Mouse (Mus musculus) midbrain, postnatal 0 days (tissue): ENCODE measurements at regions not wholly inside any gene's neighbourhood (a gene's known extent, or its start where the extent isn't known, plus 50 kb on each side); places are given as distances from the start of the nearest gene placed in this dataset.

Experiments
- ATAC-seq: fragments of 200-750 bp; cut with Nextera tagmentation; 2 replicates; pipeline ENCODE4 v1.8.0; 2017; ENCODE audit warnings: moderate number of reproducible peaks, mild to moderate bottlenecking, moderate TSS enrichment, moderate library complexity; ENCODE audit not compliant: low FRiP score
- DNase-seq: peaks from one replicate; pipeline ENCODE4 v3.0.0-alpha.2; 2015; ENCODE audit warnings: low spot score
- H3K27ac ChIP-seq: fragments of 300-500 bp; sonication (generic); 2 replicates; pipeline ENCODE4 v1.5.1; 2014; ENCODE audit warnings: low read depth, mild to moderate bottlenecking, low read length, mixed read lengths
- H3K27me3 ChIP-seq: fragments of 300-500 bp; sonication (generic); 2 replicates; pipeline ENCODE4 v1.6.1; 2014; ENCODE audit warnings: low read length, control low read depth, mixed read lengths; ENCODE audit not compliant: insufficient read depth
- H3K36me3 ChIP-seq: fragments of 300-500 bp; sonication (generic); 2 replicates; pipeline ENCODE4 v1.6.1; 2014; ENCODE audit warnings: low read length, control low read depth, mixed read lengths; ENCODE audit not compliant: insufficient read depth
- H3K4me1 ChIP-seq: fragments of 300-500 bp; sonication (generic); 2 replicates; pipeline ENCODE4 v1.6.1; 2014; ENCODE audit warnings: mild to moderate bottlenecking, control low read depth, antibody characterized with exemption, low read length, mixed read lengths; ENCODE audit not compliant: insufficient read depth
- H3K4me2 ChIP-seq: fragments of 300-500 bp; sonication (generic); 2 replicates; pipeline ENCODE4 v1.6.1; 2014; ENCODE audit warnings: low read depth, mild to moderate bottlenecking, low read length, mixed read lengths; ENCODE audit not compliant: poor library complexity, severe bottlenecking
- H3K4me3 ChIP-seq: fragments of 300-500 bp; sonication (generic); 2 replicates; pipeline ENCODE4 v1.5.1; 2014; ENCODE audit warnings: low read depth, mild to moderate bottlenecking, low read length, moderate library complexity
- H3K9ac ChIP-seq: fragments of 300-500 bp; sonication (generic); replicated peaks from 2 replicates; pipeline ENCODE4 v1.6.1; 2014; ENCODE audit warnings: mild to moderate bottlenecking, low read length, moderate library complexity, mixed read lengths; ENCODE audit not compliant: poor library complexity, severe bottlenecking
- H3K9me3 ChIP-seq: fragments of 300-500 bp; sonication (generic); 2 replicates; pipeline ENCODE4 v1.6.1; 2016; ENCODE audit warnings: low read length, control low read depth
- CTCF ChIP-seq: IDR thresholded peaks from 2 replicates; pipeline ENCODE4 v1.5.1; 2016; ENCODE audit warnings: antibody characterized with exemption, mild to moderate bottlenecking
- WGBS: fragments of 180-500 bp; shearing (Covaris S2); extraction: QIAGEN DNeasy Blood & Tissue Kit; methylation state at CpG from one replicate; pipeline ENCODE4 v1.1.7; 2014; 5-methylcytosine and 5-hydroxymethylcytosine counted together

- 87% methylated on average over 5 of the region's 5 CpGs for WGBS
- H3K4me2 ChIP-seq: no peak overlapping the region
- DNase-seq (no peak), ATAC-seq (no peak)
- H3K4me1 ChIP-seq: no peaks in the 10 kb centered on the region
- H3K4me3 ChIP-seq: no peak overlapping the region
- no peaks in the 10 kb centered on the region for H3K27me3 ChIP-seq
- H3K9ac ChIP-seq: no peak overlapping the region
- H3K9me3 ChIP-seq: no peaks in the 10 kb centered on the region
- no peak overlapping the region for H3K27ac ChIP-seq
- no peaks in the 10 kb centered on the region for H3K36me3 ChIP-seq
- TF ChIP-seq CTCF: no peak
Measured at GRCm38 (mm10) chr8:107785771-107786170, 156.7 kb upstream of the Zfhx3 start.

GRCm38 (mm10) chr8:107792286-107792685, 150.2 kb upstream of the Zfhx3 start:
- no peaks in the 10 kb centered on the region for H3K4me1 ChIP-seq
- H3K27ac ChIP-seq: no peak overlapping the region
- H3K4me3 ChIP-seq: no peak overlapping the region
- H3K4me2 ChIP-seq: no peak overlapping the region
- H3K9me3 ChIP-seq: no peaks in the 10 kb centered on the region
- H3K27me3 ChIP-seq: no peaks in the 10 kb centered on the region
- DNase-seq: no peak
- no peak for TF ChIP-seq CTCF
- ATAC-seq: no peak
- WGBS: 93% methylated on average over 3 of the region's 3 CpGs
- H3K36me3 ChIP-seq: no peaks in the 10 kb centered on the region
- H3K9ac ChIP-seq: no peak overlapping the region

GRCm38 (mm10) chr8:107814931-107815330, 127.5 kb upstream of the Zfhx3 start:
- TF ChIP-seq CTCF: no peak; the same call in none of the 2 replicates
- WGBS: 57% methylated on average over 14 of the region's 14 CpGs
- H3K4me2 ChIP-seq: no peak overlapping the region
- no peaks in the 10 kb centered on the region for H3K9me3 ChIP-seq
- no peaks in the 10 kb centered on the region for H3K27me3 ChIP-seq
- DNase-seq: no peak
- no peaks in the 10 kb centered on the region for H3K36me3 ChIP-seq
- H3K4me3 ChIP-seq: no peak overlapping the region
- no peak overlapping the region for H3K9ac ChIP-seq
- no peak for ATAC-seq
- peak overlapping the region; percentile 8; the same call in 1 of the 2 replicates for H3K27ac ChIP-seq
- peaks cover 4% of the 10 kb centered on the region; the same call in 1 of the 2 replicates for H3K4me1 ChIP-seq

DNA sequence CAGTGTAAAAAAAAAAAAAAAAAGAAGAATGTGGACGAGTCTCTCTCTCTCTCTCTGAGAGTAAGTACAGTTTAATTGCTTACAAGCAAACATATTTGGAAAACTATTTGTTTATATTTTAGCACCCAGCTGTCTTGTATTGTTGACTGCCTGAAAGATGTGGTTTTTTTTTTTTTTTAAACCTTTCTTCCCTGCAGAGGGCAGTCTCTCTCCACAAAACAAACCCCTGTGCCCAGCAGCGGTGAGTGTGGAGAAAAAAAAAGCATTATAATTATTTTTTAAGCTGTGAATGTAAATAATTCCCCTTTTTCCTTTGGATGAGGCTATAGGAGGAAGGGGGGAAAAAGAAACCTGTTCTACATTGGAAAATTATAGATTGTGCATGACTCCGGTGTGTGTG, 126.7 kb upstream of the Zfhx3 start:
- Histone ChIP-seq H3K9me3 (no peaks in the 10 kb centered on the region), H3K4me2 (no peak overlapping the region), H3K36me3 (no peaks in the 10 kb centered on the region), H3K4me3 (no peak overlapping the region), H3K9ac (no peak overlapping the region), H3K27ac (no peak overlapping the region), H3K27me3 (no peaks in the 10 kb centered on the region), H3K4me1 (peaks cover 4% of the 10 kb centered on the region; the same call in 1 of the 2 replicates)
- 23% methylated on average over 3 of the region's 3 CpGs for WGBS
- DNase-seq (peak; percentile 51), ATAC-seq (no peak)
- TF ChIP-seq CTCF: peak; percentile 80

DNA sequence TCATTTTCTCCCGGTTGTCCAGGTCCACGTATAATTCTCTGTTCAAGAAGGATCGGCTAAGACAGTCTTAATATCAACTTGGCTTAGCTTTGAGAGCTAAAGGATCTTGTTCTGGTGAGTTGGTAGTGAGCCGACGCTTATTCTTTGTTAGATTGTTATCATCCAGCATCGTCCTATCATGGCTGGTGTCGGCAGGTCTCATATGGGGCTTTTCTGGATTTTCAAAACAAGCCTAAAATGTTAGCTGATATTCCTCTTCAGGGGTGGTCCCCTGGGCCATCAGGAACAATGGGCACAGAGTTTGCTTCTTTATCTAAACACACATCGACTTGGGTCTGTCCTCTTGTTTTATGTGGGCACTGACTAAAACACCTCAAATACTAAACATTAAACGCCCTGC, 124.6 kb upstream of the Zfhx3 start:
- Histone ChIP-seq H3K27ac (peak overlapping the region; percentile 52), H3K4me3 (no peak overlapping the region), H3K9ac (no peak overlapping the region), H3K27me3 (no peaks in the 10 kb centered on the region), H3K4me1 (peaks cover 4% of the 10 kb centered on the region; the same call in 1 of the 2 replicates), H3K4me2 (no peak overlapping the region), H3K36me3 (no peaks in the 10 kb centered on the region), H3K9me3 (no peaks in the 10 kb centered on the region)
- DNase-seq (no peak), ATAC-seq (no peak)
- WGBS: 73% methylated on average over 9 of the region's 9 CpGs
- TF ChIP-seq CTCF: no peak

DNA sequence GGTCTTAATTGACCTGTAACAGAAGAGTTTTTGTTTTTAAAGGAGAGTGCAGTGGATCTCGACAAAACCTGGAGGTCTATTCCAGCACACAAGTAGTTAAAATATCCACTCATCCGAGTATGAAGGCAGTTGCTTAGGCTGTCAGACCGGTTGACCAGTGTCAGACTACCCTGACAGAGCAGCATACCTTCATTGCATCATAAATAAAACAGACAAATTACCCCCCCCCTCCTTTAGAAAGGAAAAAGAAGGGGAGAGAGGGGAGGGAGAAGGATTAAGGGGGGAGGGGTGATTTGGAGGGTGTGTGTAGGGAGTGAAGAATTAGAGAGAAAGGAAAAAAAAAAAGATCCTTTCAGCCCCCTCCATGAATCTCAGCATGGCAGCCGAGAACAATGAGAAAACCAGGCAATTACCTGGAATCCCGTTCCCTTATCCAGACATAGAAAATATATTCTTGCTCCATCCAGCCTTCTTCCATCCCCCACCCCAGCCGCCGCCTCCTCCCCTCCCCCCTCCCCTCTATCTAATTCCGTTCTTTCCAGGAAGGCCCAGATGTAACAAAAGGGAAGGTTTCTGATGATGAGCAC, 122.2 kb upstream of the Zfhx3 start:
- WGBS: 5% methylated on average over 8 of the region's 8 CpGs
- Histone ChIP-seq H3K9me3 (no peaks in the 10 kb centered on the region), H3K4me1 (peaks cover 4% of the 10 kb centered on the region; the same call in 1 of the 2 replicates), H3K36me3 (no peaks in the 10 kb centered on the region), H3K4me3 (no peak overlapping the region), H3K9ac (no peak overlapping the region), H3K4me2 (no peak overlapping the region), H3K27ac (peak overlapping the region; percentile 55), H3K27me3 (no peaks in the 10 kb centered on the region)
- TF ChIP-seq CTCF: no peak
- ATAC-seq (no peak), DNase-seq (no peak)
